Mouse (Mus musculus): Measurements from ENCODE around the gene Man1c1. TPM values are rescaled to one million over a fixed set of nuclear protein-coding genes. Genes with fewer than 3 reads are reported as not detected.

The Man1c1 gene
- polyA plus RNA-seq, 1 experiment from 2014 or later: 103 TPM

DNA sequence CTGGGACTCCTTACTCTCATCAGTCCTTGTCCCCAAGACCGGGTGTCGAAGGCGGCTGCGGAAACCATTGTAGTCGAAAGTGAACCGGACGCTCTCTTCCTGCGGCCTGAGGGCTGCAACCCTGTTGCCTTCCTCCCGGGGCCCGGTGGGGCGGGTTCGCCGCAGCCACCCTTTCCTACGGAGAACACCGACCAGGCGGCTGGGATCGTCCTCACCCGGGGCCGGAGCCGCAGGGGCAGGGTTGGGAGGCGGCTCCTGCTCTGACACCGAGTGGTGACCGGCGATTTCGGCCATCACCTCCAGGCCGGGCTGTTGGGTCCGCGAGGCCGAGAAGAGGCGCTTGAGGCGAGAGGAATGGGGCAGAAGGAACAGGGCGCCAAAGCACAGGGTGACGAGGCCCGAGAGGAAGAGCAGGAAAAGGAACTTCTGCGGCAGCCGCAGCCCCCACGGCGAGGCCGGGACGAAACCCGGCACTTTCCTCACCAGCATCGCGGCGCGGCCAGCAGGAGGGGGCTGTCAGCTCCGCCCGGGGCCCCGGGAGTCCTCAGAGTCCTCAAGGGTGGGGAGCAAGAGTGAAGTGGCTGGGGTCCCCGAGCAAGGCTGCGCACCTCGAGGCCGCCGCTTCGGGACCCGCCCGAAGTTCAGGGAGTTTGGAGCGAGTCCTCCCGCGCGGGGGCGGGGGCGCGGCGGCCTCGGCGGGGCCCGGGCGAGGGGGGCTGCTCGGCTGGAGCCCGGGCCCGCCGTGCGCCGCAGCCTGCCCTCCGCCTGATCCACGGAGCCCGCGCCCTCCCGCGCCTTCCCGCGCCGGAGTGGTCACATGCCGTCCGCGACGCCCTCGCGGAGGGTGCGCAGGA is 882 bp downstream of the Man1c1 start:
- Histone ChIP-seq H3K79me2 (ENCODE audit: inconsistent target) (peaks cover 52% of the 10 kb centered on the region), H3K36me3 (ENCODE audit: inconsistent target) (peaks cover 23% of the 10 kb centered on the region), H3K27ac (peak overlapping the region; percentile 73), H3K4me3 (ENCODE audit: inconsistent target) (peak overlapping the region; percentile 69)
- under 1% methylated on average over 89 of the region's 90 CpGs for WGBS (ENCODE audit: missing documents)

DNA sequence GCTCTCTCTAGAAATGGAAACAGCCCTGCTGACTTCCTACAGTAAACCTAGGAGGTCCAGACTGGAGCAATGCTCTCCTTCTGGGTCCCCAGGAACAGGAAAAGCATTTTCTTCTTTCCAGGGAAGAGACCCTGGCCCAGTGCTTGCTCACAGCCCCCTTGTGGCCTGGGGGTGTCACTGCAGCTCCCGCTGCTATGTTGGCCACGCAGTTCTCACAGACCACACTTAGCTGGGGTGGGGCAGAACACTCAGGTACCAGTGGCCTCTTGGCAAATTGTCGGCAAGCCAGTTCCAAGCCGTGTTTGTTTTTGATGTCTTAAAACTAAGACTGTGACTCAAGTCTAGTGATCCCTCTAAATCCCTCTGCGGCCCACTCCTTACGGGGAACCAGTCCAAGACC is 2.2 kb downstream of the Man1c1 start:
- WGBS (ENCODE audit: missing documents): 31% methylated on average over 6 of the region's 6 CpGs
- peaks cover 33% of the 10 kb centered on the region for H3K36me3 ChIP-seq (ENCODE audit: inconsistent target)
- H3K4me3 ChIP-seq (ENCODE audit: inconsistent target): peak overlapping the region; percentile 69
- H3K79me2 ChIP-seq (ENCODE audit: inconsistent target): peaks cover 64% of the 10 kb centered on the region
- H3K27ac ChIP-seq: peak overlapping the region; percentile 73

DNA sequence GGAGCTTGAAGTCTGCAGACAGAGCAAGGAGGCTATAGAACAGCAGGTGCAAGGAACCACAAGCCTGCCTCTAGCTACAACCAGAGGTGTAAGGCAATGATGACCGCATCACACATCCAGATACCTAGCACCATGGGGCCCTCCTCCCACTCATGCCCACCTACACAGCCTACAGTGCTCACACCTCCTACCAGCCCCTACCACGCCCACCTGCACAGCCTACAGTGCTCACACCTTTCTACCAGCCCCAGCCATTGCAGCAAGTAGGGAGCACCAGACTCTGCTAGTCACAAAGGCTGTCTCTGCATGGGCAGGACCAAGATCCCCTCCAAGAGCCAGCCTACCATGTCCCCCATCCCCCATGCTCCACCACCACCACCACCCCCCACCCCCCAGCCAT is 3.2 kb downstream of the Man1c1 start:
- H3K79me2 ChIP-seq (ENCODE audit: inconsistent target): peaks cover 75% of the 10 kb centered on the region
- H3K27ac ChIP-seq: no peak overlapping the region
- peaks cover 44% of the 10 kb centered on the region for H3K36me3 ChIP-seq (ENCODE audit: inconsistent target)
- H3K4me3 ChIP-seq (ENCODE audit: inconsistent target): peak overlapping the region; percentile 69; the same call in 1 of the 2 replicates
- 82% methylated on average over 2 of the region's 2 CpGs for WGBS (ENCODE audit: missing documents)

DNA sequence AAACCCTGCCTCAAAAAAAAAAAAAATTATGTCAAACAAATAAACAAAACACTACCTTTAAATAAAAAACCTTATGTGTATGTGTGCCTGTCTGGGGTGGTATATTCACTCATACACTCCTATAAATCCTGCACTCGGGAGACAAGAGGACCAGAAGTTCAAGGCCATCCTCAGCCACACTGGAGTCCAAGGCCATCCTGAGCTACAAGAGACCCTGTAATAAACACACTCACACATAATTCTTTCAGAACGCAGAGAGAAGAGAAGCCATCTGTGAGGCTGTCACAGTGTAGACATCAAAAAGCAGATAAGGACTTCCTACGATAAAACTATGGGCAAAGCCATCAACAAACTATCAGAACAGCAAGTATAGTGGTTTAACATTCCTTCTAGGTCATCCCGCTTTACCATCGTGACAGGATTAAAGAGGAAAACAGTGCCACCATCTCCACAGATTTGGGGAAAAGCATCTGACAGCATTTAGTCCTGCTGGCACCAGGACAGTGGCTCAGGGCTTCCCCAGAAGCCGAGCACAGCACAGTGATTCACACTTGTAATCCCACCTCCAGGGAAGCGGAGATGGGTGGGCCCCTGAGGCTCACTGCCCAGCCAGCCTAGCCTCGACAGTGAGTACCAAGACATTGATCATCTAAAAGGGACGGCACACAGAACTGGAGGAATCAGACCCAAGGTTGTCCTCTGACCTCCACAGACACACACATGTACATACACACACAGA is 10.7 kb downstream of the Man1c1 start:
- WGBS (ENCODE audit: missing documents): 95% methylated on average over 6 of the region's 9 CpGs
- H3K36me3 ChIP-seq (ENCODE audit: inconsistent target): peaks cover 71% of the 10 kb centered on the region
- H3K27ac ChIP-seq: no peak overlapping the region
- H3K4me3 ChIP-seq (ENCODE audit: inconsistent target): no peak overlapping the region
- peaks cover 100% of the 10 kb centered on the region for H3K79me2 ChIP-seq (ENCODE audit: inconsistent target)

DNA sequence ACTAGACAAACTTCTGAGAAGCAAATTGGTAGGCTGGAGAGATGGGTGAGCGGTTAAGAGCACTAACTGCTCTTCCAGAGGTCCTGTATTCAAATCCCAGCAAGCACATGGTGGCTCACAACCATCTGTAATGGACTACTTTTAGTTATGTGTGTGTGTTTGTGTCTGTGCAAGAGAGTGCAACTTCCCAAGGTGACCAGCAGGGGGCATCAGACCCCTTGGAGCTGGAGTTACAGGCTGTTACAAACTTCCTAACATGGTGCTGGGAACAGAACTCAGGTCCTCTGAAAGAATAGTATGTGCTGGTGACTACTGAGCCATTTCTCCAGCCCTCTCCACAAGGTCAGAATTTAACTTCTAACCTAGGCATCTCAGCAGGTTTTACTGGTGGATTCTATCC is 11.7 kb downstream of the Man1c1 start:
- Histone ChIP-seq H3K79me2 (ENCODE audit: inconsistent target) (peaks cover 100% of the 10 kb centered on the region), H3K4me3 (ENCODE audit: inconsistent target) (no peak overlapping the region), H3K36me3 (ENCODE audit: inconsistent target) (peaks cover 63% of the 10 kb centered on the region), H3K27ac (no peak overlapping the region)
- WGBS (ENCODE audit: missing documents): 100% methylated on average over 1 of the region's 1 CpGs

DNA sequence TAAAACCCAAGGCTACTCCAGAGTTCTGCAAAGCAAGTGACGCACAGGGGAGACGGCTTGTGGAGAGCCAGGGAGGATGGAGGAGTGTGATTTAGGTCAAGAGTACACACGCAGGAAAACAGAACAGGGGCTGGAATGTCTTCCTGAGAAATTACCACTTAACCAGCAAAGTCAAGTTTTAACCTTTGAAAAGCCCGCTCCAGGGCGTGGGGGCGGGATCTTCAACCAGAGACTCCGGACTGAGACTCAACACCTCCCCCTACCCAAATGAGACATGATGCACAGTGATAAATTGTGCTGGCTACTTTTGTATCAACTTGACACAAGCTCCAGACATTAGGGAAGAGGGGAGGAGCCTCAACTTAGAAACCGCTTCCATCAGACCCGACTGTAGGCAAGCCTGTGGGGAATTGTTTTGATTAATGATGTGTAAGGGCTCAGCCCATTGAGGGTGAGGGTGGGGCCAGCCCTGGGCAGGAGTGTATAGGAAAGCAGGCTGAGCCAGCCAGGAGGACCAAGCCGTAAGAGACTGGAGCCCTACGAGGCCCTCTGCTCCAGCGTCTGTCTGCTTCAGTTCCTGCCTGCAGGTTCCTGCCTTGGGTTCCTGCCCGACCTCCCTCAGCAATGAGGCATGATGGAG is 17.9 kb downstream of the Man1c1 start:
- H3K27ac ChIP-seq: no peak overlapping the region
- no peak overlapping the region for H3K4me3 ChIP-seq (ENCODE audit: inconsistent target)
- H3K79me2 ChIP-seq (ENCODE audit: inconsistent target): peaks cover 100% of the 10 kb centered on the region
- WGBS (ENCODE audit: missing documents): 93% methylated on average over 13 of the region's 13 CpGs
- H3K36me3 ChIP-seq (ENCODE audit: inconsistent target): peaks cover 23% of the 10 kb centered on the region

DNA sequence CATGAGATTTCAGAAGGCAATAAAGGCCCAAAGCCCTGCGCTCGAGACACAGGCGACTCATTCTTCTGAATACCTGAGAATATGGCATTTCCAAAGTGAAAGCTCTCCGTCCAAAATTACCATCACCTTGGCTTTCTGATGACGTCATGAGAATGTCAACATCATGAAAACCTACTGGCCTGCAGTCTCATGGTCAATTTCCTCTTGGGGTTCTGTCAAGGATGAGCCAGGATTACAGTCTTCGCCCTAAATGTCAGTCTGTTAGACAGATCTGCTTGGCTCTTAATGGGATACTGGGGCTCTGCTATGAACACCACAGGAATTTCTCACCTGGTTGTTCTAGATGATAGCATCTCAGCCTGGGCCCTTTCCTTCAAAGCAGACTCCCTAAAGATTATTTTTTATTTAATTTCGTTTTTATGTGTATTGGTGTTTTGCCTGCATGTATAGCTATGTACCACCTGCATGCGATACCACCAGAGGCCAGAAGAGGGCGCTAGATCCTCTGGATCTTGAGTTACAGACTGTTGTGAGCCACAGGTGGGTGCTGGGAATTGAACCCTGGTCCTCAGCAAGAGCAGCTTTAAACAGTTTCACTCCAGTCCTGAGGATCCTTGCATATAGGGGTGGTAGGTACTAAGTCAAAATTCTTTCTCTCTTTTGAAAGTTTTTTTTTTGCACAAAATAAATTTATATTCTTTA is 19.3 kb downstream of the Man1c1 start:
- H3K36me3 ChIP-seq (ENCODE audit: inconsistent target): peaks cover 21% of the 10 kb centered on the region
- peaks cover 98% of the 10 kb centered on the region for H3K79me2 ChIP-seq (ENCODE audit: inconsistent target)
- H3K27ac ChIP-seq: peak overlapping the region; percentile 49; the same call in 1 of the 2 replicates
- WGBS (ENCODE audit: missing documents): 93% methylated on average over 9 of the region's 9 CpGs
- H3K4me3 ChIP-seq (ENCODE audit: inconsistent target): no peak overlapping the region

DNA sequence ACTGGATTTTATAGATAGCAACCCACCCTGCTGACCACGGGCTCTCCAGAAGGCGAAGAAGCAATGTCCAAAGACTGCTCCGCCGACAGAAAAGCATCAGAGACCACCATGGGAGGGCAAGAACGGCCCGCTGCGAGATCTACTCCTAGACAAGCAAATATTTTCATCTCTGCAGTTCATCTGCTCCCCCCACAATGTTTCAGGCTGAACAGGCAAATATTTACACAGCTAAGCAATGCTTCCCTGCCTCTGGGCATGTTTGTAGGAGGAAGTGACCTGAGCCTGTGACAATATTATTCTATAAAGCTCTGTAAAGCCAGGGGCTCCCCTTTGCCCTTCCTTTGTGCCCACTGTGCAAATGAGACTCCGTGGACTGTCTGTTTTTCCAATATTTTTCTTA is 20.2 kb downstream of the Man1c1 start:
- 56% methylated on average over 8 of the region's 8 CpGs for WGBS (ENCODE audit: missing documents)
- peaks cover 98% of the 10 kb centered on the region for H3K79me2 ChIP-seq (ENCODE audit: inconsistent target)
- H3K27ac ChIP-seq: peak overlapping the region; percentile 49
- H3K36me3 ChIP-seq (ENCODE audit: inconsistent target): peaks cover 21% of the 10 kb centered on the region
- H3K4me3 ChIP-seq (ENCODE audit: inconsistent target): no peak overlapping the region

DNA sequence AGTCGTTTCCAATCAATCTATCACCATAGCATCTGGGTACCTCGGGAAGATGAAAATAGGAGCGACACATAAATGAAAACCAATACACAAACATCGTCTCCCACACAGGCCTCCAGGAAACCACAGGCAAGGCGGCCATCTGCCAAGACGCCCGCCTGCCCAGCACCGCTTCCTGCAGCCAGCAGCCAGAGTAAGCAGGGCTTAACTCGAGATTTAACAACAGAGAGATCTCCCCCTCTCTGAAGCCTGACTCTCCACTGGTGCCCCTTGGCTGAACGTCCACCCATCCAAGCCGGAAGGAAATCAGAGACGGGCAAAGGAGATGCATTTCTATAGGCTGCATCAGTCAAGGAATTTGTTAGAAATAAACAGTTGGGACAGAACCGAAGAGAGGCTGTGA is 21.1 kb downstream of the Man1c1 start:
- Histone ChIP-seq H3K79me2 (ENCODE audit: inconsistent target) (peaks cover 98% of the 10 kb centered on the region), H3K36me3 (ENCODE audit: inconsistent target) (peaks cover 21% of the 10 kb centered on the region), H3K27ac (peak overlapping the region; percentile 49), H3K4me3 (ENCODE audit: inconsistent target) (no peak overlapping the region)
- WGBS (ENCODE audit: missing documents): 11% methylated on average over 13 of the region's 13 CpGs

DNA sequence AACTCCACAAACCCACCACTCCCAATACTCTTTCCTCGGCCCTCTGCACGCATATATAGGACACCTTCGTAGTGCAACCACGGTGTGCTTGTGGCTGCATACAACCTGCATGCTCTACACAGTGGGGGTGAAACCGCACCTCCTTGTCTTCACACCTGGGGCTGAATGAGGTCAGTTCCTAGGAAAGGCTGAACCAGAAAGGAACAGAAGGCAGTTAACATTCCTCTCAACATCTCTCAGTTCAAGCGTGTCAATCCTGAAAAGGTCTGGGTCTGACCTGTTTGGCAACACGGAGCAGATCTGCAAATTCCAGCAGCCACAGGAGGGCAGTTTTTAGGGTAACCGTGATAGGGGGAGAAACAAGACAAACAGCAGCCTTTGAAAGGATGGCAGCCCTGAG is 21.7 kb downstream of the Man1c1 start:
- WGBS (ENCODE audit: missing documents): 48% methylated on average over 8 of the region's 8 CpGs

DNA sequence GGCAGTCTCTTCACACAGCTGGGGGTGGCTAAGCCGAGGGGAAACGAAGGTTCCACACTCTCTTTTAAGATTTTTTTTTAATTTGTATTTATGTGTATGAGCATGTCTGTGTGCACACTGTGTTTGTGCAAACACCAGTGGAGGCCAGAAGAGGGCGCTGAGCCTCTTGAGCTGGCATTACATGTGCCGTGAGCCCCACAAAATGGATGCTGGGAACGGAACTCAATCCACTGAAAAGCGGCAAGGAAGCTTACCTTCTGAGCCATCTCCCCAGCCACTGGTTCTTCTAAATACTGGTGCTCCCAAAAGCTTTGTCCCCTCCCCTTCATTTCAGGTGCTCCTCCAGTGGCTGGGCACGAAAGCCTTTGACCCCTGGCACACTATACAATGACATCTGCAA is 22.3 kb downstream of the Man1c1 start:
- no peak overlapping the region for H3K4me3 ChIP-seq (ENCODE audit: inconsistent target)
- 95% methylated on average over 7 of the region's 7 CpGs for WGBS (ENCODE audit: missing documents)
- H3K36me3 ChIP-seq (ENCODE audit: inconsistent target): peaks cover 21% of the 10 kb centered on the region
- H3K27ac ChIP-seq: no peak overlapping the region
- peaks cover 98% of the 10 kb centered on the region for H3K79me2 ChIP-seq (ENCODE audit: inconsistent target)

More for the DNA sequence above, 21.7 kb downstream of the Man1c1 start:
- peaks cover 98% of the 10 kb centered on the region for H3K79me2 ChIP-seq (ENCODE audit: inconsistent target)
- H3K36me3 ChIP-seq (ENCODE audit: inconsistent target): peaks cover 21% of the 10 kb centered on the region
- no peak overlapping the region for H3K4me3 ChIP-seq (ENCODE audit: inconsistent target)
- peak overlapping the region; percentile 49 for H3K27ac ChIP-seq

DNA sequence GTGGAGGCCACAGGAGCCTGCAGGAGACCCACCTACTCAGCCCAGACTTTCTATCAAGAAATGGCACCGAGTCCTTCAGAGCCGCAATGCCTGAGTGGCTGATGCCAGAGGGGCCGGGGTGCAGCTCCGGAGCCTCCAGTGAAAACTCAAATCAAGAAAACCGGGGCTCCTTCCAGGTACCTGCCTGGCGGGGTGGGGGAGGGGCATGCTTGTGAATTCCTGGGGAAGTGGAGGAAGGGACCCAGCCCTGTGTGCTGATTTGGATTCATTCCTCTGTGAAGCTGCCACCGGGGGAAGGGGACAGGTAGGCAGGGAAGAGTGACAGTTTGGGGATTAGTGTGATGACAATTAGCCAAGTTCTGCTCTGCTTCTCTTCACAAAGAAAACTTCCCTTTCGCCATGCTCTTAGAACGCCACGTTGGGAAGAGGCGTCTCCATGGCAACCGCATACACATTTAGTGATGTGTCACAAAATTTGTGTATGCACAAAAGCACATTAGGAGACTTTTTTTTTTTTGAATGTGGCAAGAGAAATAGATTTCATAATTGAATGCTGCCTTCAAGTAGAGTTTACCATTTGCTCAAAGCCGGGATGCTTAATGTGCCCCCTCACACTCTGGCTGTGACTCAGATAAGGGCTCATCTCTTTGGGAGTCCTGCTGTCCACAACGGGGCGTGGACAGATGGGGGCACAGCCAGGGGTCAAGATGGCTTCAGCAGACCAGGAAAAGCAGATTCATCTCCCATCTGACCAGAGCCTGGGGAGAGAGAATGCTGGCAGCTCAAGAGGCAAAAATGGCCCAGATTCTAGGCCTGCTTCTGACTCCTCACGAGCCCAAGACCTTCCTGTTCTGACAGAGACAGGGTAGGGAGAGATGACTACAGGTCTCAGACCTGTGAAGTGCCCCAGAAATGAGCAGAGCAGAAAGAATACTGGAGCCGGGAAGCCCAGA is 26.3 kb downstream of the Man1c1 start:
- no peaks in the 10 kb centered on the region for H3K36me3 ChIP-seq (ENCODE audit: inconsistent target)
- WGBS (ENCODE audit: missing documents): 79% methylated on average over 15 of the region's 17 CpGs
- no peak overlapping the region for H3K27ac ChIP-seq
- no peak overlapping the region for H3K4me3 ChIP-seq (ENCODE audit: inconsistent target)
- peaks cover 98% of the 10 kb centered on the region for H3K79me2 ChIP-seq (ENCODE audit: inconsistent target)

DNA sequence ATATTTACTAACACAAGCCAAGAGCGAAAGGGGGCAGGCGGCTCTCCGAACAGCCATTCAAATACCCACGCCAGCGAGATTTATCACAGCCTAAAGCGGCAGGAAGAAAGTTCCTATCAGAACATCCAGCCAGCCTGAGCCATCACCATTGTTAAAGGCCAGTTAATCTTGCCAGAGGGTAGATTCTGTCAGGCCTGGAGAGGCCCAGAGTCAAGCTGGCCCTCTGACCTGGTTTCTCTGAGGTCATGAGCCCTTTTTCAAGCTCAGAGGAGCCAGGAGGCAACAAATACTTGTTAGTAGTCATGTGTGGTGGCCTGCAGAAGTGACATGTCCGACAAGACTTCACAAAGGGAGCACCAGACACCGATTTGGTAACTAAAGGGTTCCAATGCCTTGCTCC is 28.3 kb downstream of the Man1c1 start:
- Histone ChIP-seq H3K79me2 (ENCODE audit: inconsistent target) (peaks cover 98% of the 10 kb centered on the region), H3K4me3 (ENCODE audit: inconsistent target) (no peak overlapping the region), H3K27ac (no peak overlapping the region), H3K36me3 (ENCODE audit: inconsistent target) (peaks cover 7% of the 10 kb centered on the region; the same call in 1 of the 2 replicates)
- WGBS (ENCODE audit: missing documents): 94% methylated on average over 8 of the region's 8 CpGs
